Mouse (Mus musculus): Measurements from ENCODE around the gene Oaf.

- TF ChIP-seq SIN3A (IDR thresholded peaks at IDR 0.05; ENCODE audit: low read length) (no peak), MYC (IDR thresholded peaks at IDR 0.05; ENCODE audit: low read depth, low read length) (no peak), BHLHE40 (IDR thresholded peaks at IDR 0.05; ENCODE audit: borderline replicate concordance, low read depth, low read length) (no peak), EP300 (IDR thresholded peaks at IDR 0.05; ENCODE audit: low read depth in 1 of 2, low read length in 2 of 2) (no peak)
Observed at GRCm38 (mm10) chr9:43229398-43229895, 10.3 kb downstream of the Oaf start.

Measured in MEL (cell line).